Mouse (Mus musculus) ovary, adult 10 weeks (tissue): Measurements from ENCODE around the gene Vmn2r89. TPM values are rescaled to one million over a fixed set of nuclear protein-coding genes. Genes with fewer than 3 reads are reported as not detected.

Source experiments
- polyA plus RNA-seq: library from polyadenylated mRNA; stranded (reverse); fragments of 350-450 nt; fragmentation: Illumina TruSeq; extraction: RNeasy Lipid Tissue Mini Kit (QIAGEN cat#74804); gene quantifications from one replicate; pipeline ENCODE4 v1.2.3, GENCODE M21; 2014

Gene Vmn2r89
- polyA plus RNA-seq: not detected

DNA sequence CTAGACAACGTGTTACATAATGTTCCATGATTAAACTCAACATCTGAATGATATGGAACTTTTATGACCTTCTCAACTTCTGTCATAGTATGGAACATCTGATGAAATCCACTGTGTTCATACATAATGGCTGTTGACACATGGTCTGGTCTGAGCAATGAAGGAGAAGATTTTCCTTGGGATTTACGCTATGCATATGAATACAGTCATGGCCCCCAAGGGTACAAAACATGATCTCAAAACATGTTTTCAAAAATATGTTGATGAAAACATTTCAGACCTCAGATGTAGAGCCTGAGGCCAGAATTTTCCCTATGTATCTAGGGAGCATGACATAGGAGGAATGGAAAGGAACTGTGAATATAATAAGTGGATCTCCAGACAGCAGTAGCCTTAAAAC lies at the start of gene Vmn2r89:
Gene Vmn2r89, plus strand, starts transcription at position 301 of the 400 bp plus-strand sequence.

DNA sequence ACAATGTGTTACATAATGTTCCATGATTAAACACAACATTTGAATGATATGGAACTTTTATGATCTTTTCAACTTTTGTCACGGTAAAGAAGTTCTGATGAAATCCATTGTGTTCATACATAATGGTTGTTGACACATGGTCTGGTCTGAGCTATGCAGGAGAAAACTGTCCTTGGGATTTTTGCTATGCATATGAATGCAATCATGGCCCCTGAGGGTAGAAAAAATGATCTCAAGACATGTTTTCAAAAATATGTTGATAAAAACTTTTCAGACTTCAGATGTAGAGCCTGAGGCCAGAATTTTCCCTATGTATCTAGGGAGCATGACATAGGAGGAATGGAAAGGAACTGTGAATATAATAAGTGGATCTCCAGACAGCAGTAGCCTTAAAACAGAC lies 41.1 kb upstream of the Vmn2r89 start, which contains the start of gene Vmn2r88:
Gene Vmn2r88, plus strand, starts transcription at position 301 of the 400 bp plus-strand sequence.

Other genes starting within 250 kb of the Vmn2r89 start
- gene Ear14, start 248.5 kb upstream of the Vmn2r89 start, polyA plus RNA-seq: not detected
- gene Rnase2a, start 195.7 kb upstream of the Vmn2r89 start, polyA plus RNA-seq: not detected
- not detected for gene Gm7247, start 90.1 kb upstream of the Vmn2r89 start, polyA plus RNA-seq
- not detected for gene Vmn2r88, start 41.0 kb upstream of the Vmn2r89 start, polyA plus RNA-seq
- gene Gm5622, start 100.9 kb downstream of the Vmn2r89 start, polyA plus RNA-seq: not detected
- not detected for gene Gm17175, start 122.2 kb downstream of the Vmn2r89 start, polyA plus RNA-seq
- not detected for gene Gm17174, start 140.3 kb downstream of the Vmn2r89 start, polyA plus RNA-seq
- gene Gm17078, start 159.5 kb downstream of the Vmn2r89 start, polyA plus RNA-seq: not detected
- gene Gm4181, start 183.8 kb downstream of the Vmn2r89 start, polyA plus RNA-seq: not detected
- not detected for gene Gm17079, start 243.6 kb downstream of the Vmn2r89 start, polyA plus RNA-seq